Mouse (Mus musculus) MEL (cell line): ENCODE measurements around the gene Ccl3.

Experiments
- CHD2 ChIP-seq: IDR thresholded peaks from 2 replicates; pipeline ENCODE4 v1.6.1; 2011; ENCODE audit warnings: low read length, improper control_type of control experiment
- CTCF ChIP-seq, 3 experiments: IDR thresholded peaks in 2 of 3; conservative IDR thresholded peaks in 1 of 3; 2 replicates each; pipeline ENCODE4 v1.5.1; 2011 to 2012; ENCODE audit warnings: low read length in 3 of 3, low read depth in 2 of 3, mild to moderate bottlenecking in 2 of 3, improper control_type of control experiment in 1 of 3, inconsistent platforms in 1 of 3, mixed read lengths in 1 of 3, moderate library complexity in 1 of 3; ENCODE audit not compliant: control insufficient read depth in 1 of 3, insufficient read depth in 1 of 3, poor library complexity in 1 of 3, severe bottlenecking in 1 of 3
- EP300 ChIP-seq, 2 experiments: IDR thresholded peaks; 2 replicates each; pipeline ENCODE4 v1.6.1; 2011; ENCODE audit warnings: improper control_type of control experiment in 2 of 2, low read length in 2 of 2, low read depth in 1 of 2, mild to moderate bottlenecking in 1 of 2
- ETS1 ChIP-seq: IDR thresholded peaks from 2 replicates; pipeline ENCODE4 v1.6.1; 2012; ENCODE audit warnings: low read depth, mild to moderate bottlenecking, inconsistent platforms, low read length, improper control_type of control experiment, moderate library complexity
- HCFC1 ChIP-seq: IDR thresholded peaks from 2 replicates; pipeline ENCODE4 v1.6.1; 2012; ENCODE audit warnings: low read depth, mild to moderate bottlenecking, inconsistent platforms, low read length, improper control_type of control experiment, moderate library complexity
- MAX ChIP-seq: IDR thresholded peaks from 2 replicates; pipeline ENCODE4 v1.6.1; 2011; ENCODE audit warnings: low read length, improper control_type of control experiment
- NRF1 ChIP-seq: IDR thresholded peaks from 2 replicates; pipeline ENCODE4 v1.6.1; 2014; ENCODE audit warnings: low read depth, mild to moderate bottlenecking, inconsistent platforms, low read length, improper control_type of control experiment, moderate library complexity; ENCODE audit not compliant: poor library complexity, insufficient read depth, severe bottlenecking
- POLR2A ChIP-seq, 2 experiments: IDR thresholded peaks; 2 replicates each; pipeline ENCODE4 v1.6.1; 2011 to 2012; ENCODE audit warnings: low read length in 2 of 2, mild to moderate bottlenecking in 2 of 2, control low read depth in 1 of 2, improper control_type of control experiment in 1 of 2, low read depth in 1 of 2, moderate library complexity in 1 of 2; ENCODE audit not compliant: control insufficient read depth in 1 of 2, insufficient read depth in 1 of 2, poor library complexity in 1 of 2
- TCF12 ChIP-seq: IDR thresholded peaks from 2 replicates; pipeline ENCODE4 v1.6.1; 2014; ENCODE audit warnings: low read depth, mild to moderate bottlenecking, inconsistent platforms, low read length, improper control_type of control experiment, moderate library complexity
- USF2 ChIP-seq, 2 experiments: IDR thresholded peaks; 2 replicates each; pipeline ENCODE4 v1.6.1; 2011 to 2012; ENCODE audit warnings: improper control_type of control experiment in 2 of 2, low read length in 2 of 2, borderline replicate concordance in 1 of 2, inconsistent platforms in 1 of 2, low read depth in 1 of 2, mild to moderate bottlenecking in 1 of 2; ENCODE audit not compliant: insufficient read depth in 1 of 2
- ZC3H11A ChIP-seq: IDR thresholded peaks from 2 replicates; pipeline ENCODE4 v1.6.1; 2012; ENCODE audit warnings: low read depth, mild to moderate bottlenecking, inconsistent platforms, low read length, improper control_type of control experiment
- ZMIZ1 ChIP-seq: IDR thresholded peaks from 2 replicates; pipeline ENCODE4 v1.6.1; 2012; ENCODE audit warnings: low read depth, mild to moderate bottlenecking, inconsistent platforms, low read length, improper control_type of control experiment, moderate library complexity

- TF ChIP-seq CTCF (IDR thresholded peaks at IDR 0.05 in 2 of 3, conservative IDR thresholded peaks at IDR 0.05 in 1 of 3; ENCODE audit: control insufficient read depth in 1 of 3, insufficient read depth in 1 of 3, low read depth in 2 of 3, low read length in 3 of 3, poor library complexity in 1 of 3, severe bottlenecking in 1 of 3) (0 out of 6 replicates have a peak, but pooled peaks of 1 of the 3 experiments have one; percentile 8), USF2 (IDR thresholded peaks at IDR 0.05; ENCODE audit: borderline replicate concordance in 1 of 2, insufficient read depth in 1 of 2, low read depth in 1 of 2, low read length in 2 of 2) (no peak), CHD2 (no peak), NRF1 (no peak), ZC3H11A (no peak), TCF12 (no peak), HCFC1 (no peak), ZMIZ1 (no peak), ETS1 (no peak), POLR2A (IDR thresholded peaks at IDR 0.05; ENCODE audit: control insufficient read depth in 1 of 2, insufficient read depth in 1 of 2, low read depth in 1 of 2, low read length in 2 of 2, poor library complexity in 1 of 2) (no peak), MAX (no peak), EP300 (IDR thresholded peaks at IDR 0.05; ENCODE audit: low read depth in 1 of 2, low read length in 2 of 2) (no peak)
Measured at GRCm38 (mm10) chr11:83634898-83635297, 14.3 kb downstream of the Ccl3 start.
